Mouse (Mus musculus): Measurements from ENCODE around the gene Gys1. TPM values are rescaled to one million over a fixed set of nuclear protein-coding genes. Genes with fewer than 3 reads are reported as not detected.
A peak's percentile ranks its signal among the peaks of the same experiment; 100 is the strongest.
"Not testable (repeated sequence)": the region's sequence is repeated elsewhere in the genome, so short reads cannot be mapped to it uniquely, and the experiment has no call there.

The Gys1 gene
- total and polyA plus RNA-seq, 3 experiments = 14.0 to 27.2 (median 23.9) TPM

DNA sequence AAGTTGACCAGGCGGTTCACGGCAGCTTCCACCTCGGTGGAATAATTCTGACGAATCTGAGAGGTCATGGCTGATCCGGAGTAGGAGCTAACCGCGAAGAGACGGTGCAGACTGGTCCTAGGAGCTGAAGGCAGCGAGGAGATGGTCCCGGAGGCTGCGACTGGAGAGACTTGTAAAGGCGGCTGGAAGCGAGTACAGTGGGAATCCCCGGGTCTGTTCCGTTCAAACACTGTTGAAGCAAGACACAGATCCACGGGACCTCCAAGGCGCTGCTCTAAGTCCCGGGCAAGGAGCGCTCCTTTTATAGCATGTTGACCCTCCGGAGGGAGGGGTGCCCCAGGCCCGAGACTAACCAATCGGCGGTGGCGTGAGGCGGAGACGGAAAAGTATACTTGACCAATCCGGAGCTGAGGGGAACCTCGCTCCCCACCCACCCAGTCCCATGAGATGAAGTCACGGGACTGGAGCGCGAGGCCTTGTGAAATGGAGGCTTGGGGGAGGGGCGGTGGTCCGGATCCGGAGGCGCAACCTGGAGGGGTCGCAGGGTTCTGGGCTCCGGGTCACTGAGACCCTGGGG lies 25.0 kb downstream of the Gys1 start, which contains the start of gene Ftl1:
TSS of gene Ftl1 (minus strand) at position 321 of the 577 bp plus-strand sequence.
- Histone ChIP-seq H3K4me3 (replicated peaks in 1 of 3; ENCODE audit: low read depth in 2 of 3, low read length in 2 of 3, poor library complexity in 1 of 3) (peak within 1 kb of the TSS; percentile 76 to 96 (median 77)), H3K9ac (ENCODE audit: insufficient read depth, low read depth) (peak within 1 kb of the TSS; percentile 91), H3K4me2 (ENCODE audit: insufficient read depth, low read depth, poor library complexity, severe bottlenecking) (peak within 1 kb of the TSS; percentile 93), H3K36me3 (replicated peaks in 1 of 2; ENCODE audit: control insufficient read depth in 1 of 2, insufficient read depth in 1 of 2, low read length in 1 of 2) (peaks cover 50 to 72% of the 10 kb centered on the region in 2 experiments), H3K4me1 (ENCODE audit: control insufficient read depth in 1 of 2, insufficient read depth in 2 of 2) (peaks cover 16 to 52% of the 10 kb centered on the region in 2 experiments), H3K79me2 (replicated peaks; ENCODE audit: control insufficient read depth, extremely low read depth, insufficient read depth, poor library complexity, severe bottlenecking) (peaks cover 35% of the 10 kb centered on the region), H3K27ac (ENCODE audit: insufficient read depth, low read depth) (peak within 1 kb of the TSS; percentile 80)
- H3K9me3 ChIP-seq (replicated peaks; ENCODE audit: low read length); H3K27me3 ChIP-seq (replicated peaks); dilution Hi-C loops (cut with MboI; ENCODE audit: extremely low pct_ligation_motif_present, extremely low pct_unique_long_range_greater_than_20kb, low sequenced_read_pairs): not testable (repeated sequence)
- TF ChIP-seq ETS1 (conservative IDR thresholded peaks at IDR 0.05; ENCODE audit: low read depth, low read length) = peak; percentile 35; the same call in 1 of the 2 replicates
- 0 out of 2 replicates have a peak, but pooled peaks have one; percentile 44 for TF ChIP-seq MEF2A (IDR thresholded peaks at IDR 0.05; ENCODE audit: borderline replicate concordance, low read depth, low read length)
- TF ChIP-seq MAZ (IDR thresholded peaks at IDR 0.05; ENCODE audit: low read depth, low read length) = peak; percentile 87
- TF ChIP-seq POLR2AphosphoS2 (IDR thresholded peaks at IDR 0.05; ENCODE audit: low read depth, low read length) = peak; percentile 86; the same call in 1 of the 2 replicates
- peak; percentile 55; the same call in 1 of the 2 replicates for TF ChIP-seq MXI1 (IDR thresholded peaks at IDR 0.05; ENCODE audit: low read depth, low read length)
- TF ChIP-seq ELF1 (IDR thresholded peaks at IDR 0.05; ENCODE audit: low read depth, low read length) = peak; percentile 48; the same call in 1 of the 2 replicates
- TF ChIP-seq TCF12 (IDR thresholded peaks at IDR 0.05; ENCODE audit: low read depth, low read length) = peak; percentile 63
- TF ChIP-seq HCFC1 (IDR thresholded peaks at IDR 0.05; ENCODE audit: low read depth, low read length) = peak; percentile 42
- peak; percentile 86 for TF ChIP-seq NELFE (IDR thresholded peaks at IDR 0.05; ENCODE audit: low read depth, low read length)
- TF ChIP-seq BHLHE40 (IDR thresholded peaks at IDR 0.05; ENCODE audit: low read depth, low read length) = peak; percentile 98
- peak; percentile 95 for TF ChIP-seq TBP (conservative IDR thresholded peaks at IDR 0.05; ENCODE audit: low read depth, low read length)
- 0 out of 2 replicates have a peak, but pooled peaks have one; percentile 18 for TF ChIP-seq KAT2A (IDR thresholded peaks at IDR 0.05; ENCODE audit: insufficient replicate concordance, low read length)
- peak; percentile 67 for TF ChIP-seq USF1 (IDR thresholded peaks at IDR 0.05; ENCODE audit: low read depth, low read length)
- peak; percentile 77; the same call in 1 of the 2 replicates for TF ChIP-seq CHD2 (IDR thresholded peaks at IDR 0.05; ENCODE audit: low read length)
- TF ChIP-seq POLR2A (IDR thresholded peaks at IDR 0.05; ENCODE audit: low read depth, low read length) = peak; percentile 91
- peak; percentile 38; the same call in 1 of the 2 replicates for TF ChIP-seq SIN3A (IDR thresholded peaks at IDR 0.05; ENCODE audit: low read length)
- TF ChIP-seq ZMIZ1 (IDR thresholded peaks at IDR 0.05; ENCODE audit: low read depth, low read length) = peak; percentile 96
- in situ Hi-C loops (cut with MboI; ENCODE audit: low pct_ligation_motif_present, low pct_unique_long_range_greater_than_20kb, low sequenced_read_pairs) = loop anchor here (10.0 kb wide), 1 partner anchor 225 kb away; the partner anchor contains the start of gene Ntn5
- DNase-seq (ENCODE audit: extremely low read depth) = peak; percentile 98

DNA sequence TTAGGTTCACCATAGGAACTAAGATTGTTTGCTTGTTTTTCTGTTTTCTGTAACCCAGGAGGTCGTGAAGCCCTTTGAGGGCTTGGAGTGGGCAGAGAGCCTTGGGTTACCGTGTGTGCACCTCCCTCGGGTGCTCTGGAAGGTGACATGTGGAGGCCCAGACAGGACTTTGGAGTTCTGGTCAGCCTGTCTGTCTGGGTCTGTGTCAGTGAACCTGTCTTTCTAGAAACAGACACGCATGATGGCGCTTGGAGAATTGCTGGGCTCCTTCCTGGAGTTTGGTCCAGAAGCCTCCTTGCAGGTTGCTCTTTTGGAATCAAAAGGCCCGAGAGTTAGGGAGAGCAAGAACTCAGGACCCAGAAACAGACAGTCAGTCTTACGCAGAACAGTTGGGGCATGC lies 25.7 kb downstream of the Gys1 start:
- in situ Hi-C loops (cut with MboI; ENCODE audit: low pct_ligation_motif_present, low pct_unique_long_range_greater_than_20kb, low sequenced_read_pairs) (loop anchor here (10.0 kb wide), 1 partner anchor 224 kb away; the partner anchor contains the start of gene Ntn5), dilution Hi-C loops (cut with MboI; ENCODE audit: extremely low pct_ligation_motif_present, extremely low pct_unique_long_range_greater_than_20kb, low sequenced_read_pairs) (no loop called here)
- Histone ChIP-seq H3K9ac (ENCODE audit: insufficient read depth, low read depth) (peak overlapping the region; percentile 59), H3K79me2 (replicated peaks; ENCODE audit: control insufficient read depth, extremely low read depth, insufficient read depth, poor library complexity, severe bottlenecking) (peaks cover 42% of the 10 kb centered on the region), H3K4me3 (replicated peaks in 1 of 3; ENCODE audit: low read depth in 2 of 3, low read length in 2 of 3, poor library complexity in 1 of 3) (peak overlapping the region in 1 of 3 experiments; percentile 40), H3K27me3 (replicated peaks) (no peaks in the 10 kb centered on the region), H3K4me2 (ENCODE audit: insufficient read depth, low read depth, poor library complexity, severe bottlenecking) (peak overlapping the region; percentile 93), H3K36me3 (replicated peaks in 1 of 2; ENCODE audit: control insufficient read depth in 1 of 2, insufficient read depth in 1 of 2, low read length in 1 of 2) (peaks cover 47 to 69% of the 10 kb centered on the region in 2 experiments), H3K9me3 (replicated peaks; ENCODE audit: low read length) (no peaks in the 10 kb centered on the region), H3K4me1 (ENCODE audit: control insufficient read depth in 1 of 2, insufficient read depth in 2 of 2) (peaks cover 16 to 52% of the 10 kb centered on the region in 2 experiments), H3K27ac (ENCODE audit: insufficient read depth, low read depth) (peak overlapping the region; percentile 80)
- no peak for TF ChIP-seq RCOR1 (conservative IDR thresholded peaks at IDR 0.05; ENCODE audit: low read depth, low read length)
- TF ChIP-seq NRF1 (IDR thresholded peaks at IDR 0.05; ENCODE audit: low read depth, low read length) = 0 out of 2 replicates have a peak, but pooled peaks have one; percentile 26
- no peak for DNase-seq (ENCODE audit: extremely low read depth)

Data from CH12.LX (cell line).